Mouse (Mus musculus) kidney, adult 11 months (tissue): ENCODE measurements around the gene Pxn.
"Not testable (repeated sequence)": the region's sequence is repeated elsewhere in the genome, so short reads cannot be mapped to it uniquely, and the experiment has no call there.

Source experiments
- DNase-seq: peaks from one replicate; pipeline ENCODE4 v3.0.0; 2022

Pxn gene

GRCm38 (mm10) chr5:115487353-115487752 is 19.1 kb upstream of the Pxn start:
- DNase-seq, result no peak

GRCm38 (mm10) chr5:115487942-115488580 is 18.4 kb upstream of the Pxn start:
- DNase-seq, result no peak

- peak; percentile 81 for DNase-seq
Observed at GRCm38 (mm10) chr5:115488841-115489698, 17.4 kb upstream of the Pxn start.

- DNase-seq, result peak; percentile 88
Observed at GRCm38 (mm10) chr5:115489699-115490637, 16.5 kb upstream of the Pxn start.

GRCm38 (mm10) chr5:115490638-115491000 is 15.9 kb upstream of the Pxn start:
- DNase-seq, result no peak

- DNase-seq, result no peak
Observed at GRCm38 (mm10) chr5:115491076-115491475, 15.4 kb upstream of the Pxn start.

- peak; percentile 65 for DNase-seq
Observed at GRCm38 (mm10) chr5:115491771-115492322, 14.6 kb upstream of the Pxn start.

- no peak for DNase-seq
Observed at GRCm38 (mm10) chr5:115492711-115493335, 13.7 kb upstream of the Pxn start.

GRCm38 (mm10) chr5:115493441-115493840 is 13.0 kb upstream of the Pxn start:
- DNase-seq, result no peak

- not testable (repeated sequence) for DNase-seq
Observed at GRCm38 (mm10) chr5:115495618-115496017, 10.9 kb upstream of the Pxn start.

- no peak for DNase-seq
Observed at GRCm38 (mm10) chr5:115497033-115497432, 9.4 kb upstream of the Pxn start.

- no peak for DNase-seq
Observed at GRCm38 (mm10) chr5:115498307-115499240, 7.9 kb upstream of the Pxn start.

- no peak for DNase-seq
Observed at GRCm38 (mm10) chr5:115500383-115500935, 6.0 kb upstream of the Pxn start.

GRCm38 (mm10) chr5:115503035-115503434 is 3.4 kb upstream of the Pxn start:
- no peak for DNase-seq

- not testable (repeated sequence) for DNase-seq
Observed at GRCm38 (mm10) chr5:115505617-115506016, 859 bp upstream of the Pxn start.

GRCm38 (mm10) chr5:115507267-115507980 is 948 bp downstream of the Pxn start:
- no peak for DNase-seq

GRCm38 (mm10) chr5:115507981-115508858 is 1.7 kb downstream of the Pxn start:
- peak; percentile 82 for DNase-seq

- DNase-seq, result peak; percentile 93
Observed at GRCm38 (mm10) chr5:115508859-115509147, 2.3 kb downstream of the Pxn start.

GRCm38 (mm10) chr5:115509321-115509761 is 2.9 kb downstream of the Pxn start:
- peak; percentile 70 for DNase-seq
